Mouse (Mus musculus) liver, postnatal 0 days (tissue): ENCODE data around the gene Hsd17b14. TPM values are rescaled to one million over a fixed set of nuclear protein-coding genes. Genes with fewer than 3 reads are reported as not detected.
A peak's percentile ranks its signal among the peaks of the same experiment; 100 is the strongest.
"Not testable (repeated sequence)": the region's sequence is repeated elsewhere in the genome, so short reads cannot be mapped to it uniquely, and the experiment has no call there.

Experiments used
- ATAC-seq: fragments of 200-750 bp; cut with Nextera tagmentation; 2 replicates; pipeline ENCODE4 v1.8.0; 2017; ENCODE audit warnings: mild to moderate bottlenecking, moderate library complexity
- DNase-seq: peaks from one replicate; pipeline ENCODE4 v3.0.0-alpha.2; 2016
- H3K27ac ChIP-seq: fragments of 300-500 bp; sonication (generic); 2 replicates; pipeline ENCODE4 v1.5.1; 2014; ENCODE audit warnings: antibody characterized with exemption, moderate library complexity, mild to moderate bottlenecking, low read depth
- H3K27me3 ChIP-seq: fragments of 300-500 bp; sonication (generic); 2 replicates; pipeline ENCODE4 v1.6.1; 2014; ENCODE audit warnings: low read length, control low read depth, mixed read lengths; ENCODE audit not compliant: insufficient read depth
- H3K36me3 ChIP-seq: fragments of 300-500 bp; sonication (generic); replicated peaks from 2 replicates; pipeline ENCODE4 v1.6.1; 2014; ENCODE audit warnings: mild to moderate bottlenecking, control low read depth, low read length, moderate library complexity, mixed read lengths; ENCODE audit not compliant: insufficient read depth
- H3K4me1 ChIP-seq: fragments of 300-500 bp; sonication (generic); 2 replicates; pipeline ENCODE4 v1.6.1; 2014; ENCODE audit warnings: antibody characterized with exemption, mild to moderate bottlenecking, control low read depth; ENCODE audit not compliant: insufficient read depth
- H3K4me2 ChIP-seq: fragments of 300-500 bp; sonication (generic); 2 replicates; pipeline ENCODE4 v1.6.1; 2014; ENCODE audit warnings: low read depth, mild to moderate bottlenecking, low read length, moderate library complexity, mixed read lengths
- H3K4me3 ChIP-seq: fragments of 300-500 bp; sonication (generic); 2 replicates; pipeline ENCODE4 v1.5.1; 2014; ENCODE audit warnings: low read depth, low read length
- H3K9ac ChIP-seq: fragments of 300-500 bp; sonication (generic); replicated peaks from 2 replicates; pipeline ENCODE4 v1.6.1; 2014; ENCODE audit warnings: mild to moderate bottlenecking, moderate library complexity
- H3K9me3 ChIP-seq: fragments of 300-500 bp; sonication (generic); 2 replicates; pipeline ENCODE4 v1.6.1; 2016; ENCODE audit warnings: mild to moderate bottlenecking, control low read depth, low read length, mixed read lengths
- CTCF ChIP-seq: sonication (generic); IDR thresholded peaks from 2 replicates; pipeline ENCODE4 v1.5.1; 2016; ENCODE audit warnings: antibody characterized with exemption, low read depth
- EP300 ChIP-seq: IDR thresholded peaks from 2 replicates; pipeline ENCODE4 v1.6.1; 2016; ENCODE audit warnings: antibody characterized with exemption, low read depth, mild to moderate bottlenecking
- WGBS: fragments of 180-500 bp; shearing (Covaris S2); extraction: QIAGEN DNeasy Blood & Tissue Kit; methylation state at CpG from one replicate; pipeline ENCODE4 v1.1.7; 2014; ENCODE audit not compliant: insufficient replicate concordance; 5-methylcytosine and 5-hydroxymethylcytosine counted together
- polyA plus RNA-seq: library from polyadenylated mRNA; unstranded; fragments of >200 nt; fragmentation: Nextera tagmentation; extraction: Ambion mirVana; gene quantifications from 2 replicates; pipeline ENCODE4 v1.2.1, GENCODE M21; 2015

The Hsd17b14 gene
- polyA plus RNA-seq, 1 experiment from 2014 or later, result 0.62 TPM

GRCm38 (mm10) chr7:45514411-45514810, 40.3 kb upstream of the Hsd17b14 start:
- TF ChIP-seq EP300, result no peak
- TF ChIP-seq CTCF, result no peak
- no peak overlapping the region for H3K4me2 ChIP-seq
- H3K9ac ChIP-seq, result no peak overlapping the region
- ATAC-seq (no peak), DNase-seq (no peak)
- 83% methylated on average over 7 of the region's 7 CpGs for WGBS
- no peaks in the 10 kb centered on the region for H3K9me3 ChIP-seq
- H3K36me3 ChIP-seq, result no peaks in the 10 kb centered on the region
- no peak overlapping the region for H3K27ac ChIP-seq
- H3K27me3 ChIP-seq, result no peaks in the 10 kb centered on the region
- H3K4me1 ChIP-seq, result peaks cover 14% of the 10 kb centered on the region
- no peak overlapping the region for H3K4me3 ChIP-seq

DNA sequence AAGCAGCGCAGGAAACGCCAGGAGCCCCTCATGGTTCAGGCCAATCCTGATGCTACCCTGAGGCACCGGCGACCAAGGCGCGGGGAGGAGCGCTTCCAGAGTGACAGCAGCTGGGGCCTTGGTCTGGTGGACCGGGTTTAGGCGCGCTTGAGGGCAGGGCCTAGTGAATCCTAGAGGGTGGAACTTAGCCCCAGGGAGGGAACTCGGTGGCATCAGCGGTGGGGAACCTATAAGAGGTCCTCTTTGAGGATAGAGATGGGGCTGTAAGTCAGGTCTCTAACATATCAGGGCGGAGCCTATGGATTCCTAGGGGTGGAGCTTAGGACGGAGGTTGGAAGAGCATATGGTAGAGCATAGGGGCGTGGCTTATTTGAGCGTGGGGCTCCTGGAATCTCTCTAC, 39.3 kb upstream of the Hsd17b14 start:
- Histone ChIP-seq H3K36me3 (no peaks in the 10 kb centered on the region), H3K9me3 (no peaks in the 10 kb centered on the region), H3K9ac (no peak overlapping the region), H3K4me1 (peaks cover 15% of the 10 kb centered on the region), H3K27ac (no peak overlapping the region), H3K4me3 (no peak overlapping the region), H3K4me2 (peak overlapping the region; percentile 33), H3K27me3 (no peaks in the 10 kb centered on the region)
- peak; percentile 59 for DNase-seq
- WGBS, result 29% methylated on average over 16 of the region's 16 CpGs
- TF ChIP-seq EP300, result no peak
- TF ChIP-seq CTCF, result no peak
- ATAC-seq, result peak; percentile 64

GRCm38 (mm10) chr7:45516846-45517245, 37.8 kb upstream of the Hsd17b14 start:
- H3K27ac ChIP-seq, H3K9ac ChIP-seq, H3K4me2 ChIP-seq, H3K36me3 ChIP-seq, H3K9me3 ChIP-seq, H3K4me3 ChIP-seq, DNase-seq, H3K27me3 ChIP-seq, ATAC-seq: not testable (repeated sequence)
- WGBS, result 53% methylated on average over 5 of the region's 5 CpGs
- peak; percentile 51 for TF ChIP-seq CTCF
- peaks cover 22% of the 10 kb centered on the region for H3K4me1 ChIP-seq

DNA sequence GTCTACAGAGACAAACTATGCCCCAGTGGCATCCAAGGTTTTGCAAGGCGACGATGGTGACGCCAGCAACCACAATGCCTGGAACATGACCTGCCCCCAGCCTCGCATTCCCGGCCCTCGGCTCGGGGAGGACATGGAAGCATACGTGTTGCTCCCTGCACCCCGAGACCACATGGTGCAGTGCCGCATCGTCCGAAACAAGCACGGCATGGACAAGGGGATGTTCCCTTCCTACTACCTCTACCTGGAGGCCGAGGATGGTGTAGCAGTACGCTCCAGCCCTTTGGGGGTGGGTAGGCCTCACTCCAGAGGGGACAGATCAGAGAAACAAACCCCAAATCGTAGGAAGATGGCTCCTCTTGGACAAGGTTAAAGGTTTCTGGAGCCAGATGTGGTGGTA, 36.1 kb upstream of the Hsd17b14 start:
- H3K4me1 ChIP-seq, result peaks cover 31% of the 10 kb centered on the region
- ATAC-seq (no peak), DNase-seq (no peak)
- 88% methylated on average over 16 of the region's 16 CpGs for WGBS
- H3K27me3 ChIP-seq, result no peaks in the 10 kb centered on the region
- no peak overlapping the region for H3K4me2 ChIP-seq
- H3K9ac ChIP-seq, result no peak overlapping the region
- H3K9me3 ChIP-seq, result no peaks in the 10 kb centered on the region
- no peak overlapping the region for H3K4me3 ChIP-seq
- TF ChIP-seq CTCF, result no peak
- no peak for TF ChIP-seq EP300
- H3K27ac ChIP-seq, result no peak overlapping the region
- H3K36me3 ChIP-seq, result peaks cover 15% of the 10 kb centered on the region

- H3K27ac ChIP-seq, result no peak overlapping the region
- H3K36me3 ChIP-seq, result peaks cover 21% of the 10 kb centered on the region
- peaks cover 34% of the 10 kb centered on the region for H3K4me1 ChIP-seq
- H3K9me3 ChIP-seq, result no peaks in the 10 kb centered on the region
- no peak overlapping the region for H3K4me3 ChIP-seq
- TF ChIP-seq EP300, result no peak
- no peak for TF ChIP-seq CTCF
- no peak for ATAC-seq
- H3K4me2 ChIP-seq, result no peak overlapping the region
- no peaks in the 10 kb centered on the region for H3K27me3 ChIP-seq
- H3K9ac ChIP-seq, result no peak overlapping the region
- no peak for DNase-seq
- WGBS, result 60% methylated on average over 8 of the region's 8 CpGs
Observed at GRCm38 (mm10) chr7:45519345-45520120, 35.2 kb upstream of the Hsd17b14 start.

- Histone ChIP-seq H3K27me3 (no peaks in the 10 kb centered on the region), H3K4me1 (peaks cover 31% of the 10 kb centered on the region), H3K4me2 (no peak overlapping the region), H3K9ac (no peak overlapping the region), H3K36me3 (peaks cover 23% of the 10 kb centered on the region), H3K4me3 (no peak overlapping the region), H3K27ac (no peak overlapping the region), H3K9me3 (no peaks in the 10 kb centered on the region)
- 0 out of 2 replicates have a peak, but pooled peaks have one; percentile 1 for TF ChIP-seq CTCF
- TF ChIP-seq EP300, result no peak
- ATAC-seq (no peak), DNase-seq (no peak)
- 87% methylated on average over 7 of the region's 7 CpGs for WGBS
Observed at GRCm38 (mm10) chr7:45520605-45521004, 34.1 kb upstream of the Hsd17b14 start.
